In the genomic region with DNA sequence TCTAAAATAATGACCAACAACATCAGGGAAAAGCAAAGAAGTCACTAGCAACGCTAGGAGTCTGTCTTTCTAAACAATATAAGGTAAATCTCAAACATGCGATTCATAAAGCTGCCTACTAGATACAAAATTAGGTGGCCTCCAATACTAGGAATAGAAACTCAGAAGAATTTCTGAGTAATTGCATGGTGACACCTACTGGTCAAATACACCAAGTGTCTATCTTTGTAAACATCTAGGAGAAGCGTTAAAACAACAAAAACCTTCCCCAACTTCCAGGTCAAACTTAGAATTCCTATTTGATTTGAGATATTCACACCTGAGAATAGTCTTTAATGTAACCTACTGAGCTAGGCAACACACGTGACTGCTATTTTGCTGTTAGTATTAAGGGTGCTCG, we compare ENCODE assay signal across 12 mouse cellular contexts. TPM values are rescaled to one million over a fixed set of nuclear protein-coding genes. Genes with fewer than 3 reads are reported as not detected.
DNase-seq lines count a peak whose midpoint lies in the region; ATAC-seq and TF ChIP-seq lines count a peak whose summit lies in the region.
"Had no signal": no experiment of that assay in that cellular context is flagged by ENCODE, and none has a peak within 500 bp of the region (broad histone marks: within the 10 kb centered on the region; RNA-seq: fewer than 3 reads in every experiment).

No protein-coding gene starts in this region.

- no peak for ATAC-seq in forebrain, embryonic 14.5 days
- ATAC-seq in forebrain, postnatal 0 days, result peak; percentile 69; the same call in 1 of the 2 replicates

- no peaks in the 10 kb centered on the region for H3K4me1 ChIP-seq in forebrain, embryonic 14.5 days (ENCODE audit: control insufficient read depth, insufficient read depth, low read length)
- H3K4me1 ChIP-seq in forebrain, embryonic 10.5 days, result peaks cover 9% of the 10 kb centered on the region
- no peaks in the 10 kb centered on the region for H3K4me1 ChIP-seq in forebrain, postnatal 0 days (ENCODE audit: insufficient read depth)

- H3K9ac ChIP-seq in forebrain, embryonic 14.5 days (ENCODE audit: low read length), result no peak overlapping the region
- no peak overlapping the region for H3K9ac ChIP-seq in forebrain, postnatal 0 days
- H3K9ac ChIP-seq: kidney, embryonic 15.5 days had no signal

- no peak overlapping the region for H3K4me2 ChIP-seq in forebrain, embryonic 14.5 days (ENCODE audit: low read length)
- no peak overlapping the region for H3K4me2 ChIP-seq in forebrain, postnatal 0 days (ENCODE audit: low read depth)
- H3K4me2 ChIP-seq: kidney, embryonic 15.5 days had no signal

- H3K9me3 ChIP-seq in forebrain, embryonic 14.5 days (replicated peaks; ENCODE audit: control insufficient read depth, low read length), result no peaks in the 10 kb centered on the region
- no peaks in the 10 kb centered on the region for H3K9me3 ChIP-seq in forebrain, embryonic 10.5 days
- H3K9me3 ChIP-seq in forebrain, postnatal 0 days (ENCODE audit: low read length), result no peaks in the 10 kb centered on the region
- H3K9me3 ChIP-seq: kidney, embryonic 15.5 days had no signal

- intact Hi-C loops in left cerebral cortex, postnatal 25 days (cut with DNase I), result loop anchor here (1.0 to 10.0 kb wide), 5 partner anchors 206 to 817 kb away; a partner anchor contains a TSS
- intact Hi-C loops in left cerebral cortex, postnatal 36 days (cut with DNase I), result loop anchor here (1.0 to 10.0 kb wide), 2 partner anchors 327 to 510 kb away; no protein-coding TSS in a partner anchor

- 0 out of 2 replicates have a peak, but pooled peaks cover 7% of the 10 kb centered on the region for H3K36me3 ChIP-seq in forebrain, embryonic 14.5 days (ENCODE audit: control insufficient read depth, insufficient read depth, low read length)
- peaks cover 7% of the 10 kb centered on the region for H3K36me3 ChIP-seq in forebrain, embryonic 10.5 days (replicated peaks)
- H3K36me3 ChIP-seq in forebrain, postnatal 0 days (ENCODE audit: insufficient read depth), result peaks cover 5% of the 10 kb centered on the region; the same call in 1 of the 2 replicates

- DNase-seq in forebrain, embryonic 14.5 days (ENCODE audit: low spot score), result peak; percentile 87
- no peak for DNase-seq in forebrain, embryonic 10.5 days (ENCODE audit: extremely low spot score, low spot score)
- DNase-seq in left cerebral cortex, postnatal 25 days (ENCODE audit: low spot score in 2 of 2), result peak; percentile 27 to 53
- DNase-seq in left cerebral cortex, postnatal 36 days (ENCODE audit: low spot score in 2 of 2), result no peak
- DNase-seq in ES-CJ7 (ENCODE audit: low read depth, low spot score), result peak; percentile 16
- peak; percentile 78 for DNase-seq in forebrain, postnatal 0 days
- DNase-seq in right cerebral cortex, postnatal 25 days, result no peak
- no peak for DNase-seq in right cerebral cortex, postnatal 10 days (ENCODE audit: low spot score in 2 of 2)
- DNase-seq: cerebellum, adult 11-12 months; gastrocnemius, postnatal 10 days had no signal

- peak; percentile 82 for TF ChIP-seq CTCF in forebrain, postnatal 0 days (IDR thresholded peaks at IDR 0.05; ENCODE audit: low read depth)

- H3K4me3 ChIP-seq in forebrain, embryonic 14.5 days (ENCODE audit: low read depth, low read length), result no peak overlapping the region
- no peak overlapping the region for H3K4me3 ChIP-seq in forebrain, embryonic 10.5 days
- no peak overlapping the region for H3K4me3 ChIP-seq in forebrain, postnatal 0 days (ENCODE audit: low read depth, low read length)
- H3K4me3 ChIP-seq: kidney, embryonic 15.5 days had no signal

- H3K27ac ChIP-seq in forebrain, embryonic 14.5 days (ENCODE audit: low read depth, low read length), result no peak overlapping the region
- no peak overlapping the region for H3K27ac ChIP-seq in forebrain, embryonic 10.5 days
- H3K27ac ChIP-seq in forebrain, postnatal 0 days (ENCODE audit: low read depth, low read length), result no peak overlapping the region
- H3K27ac ChIP-seq: macrophage had no signal

- 41% methylated on average over 5 of the region's 5 CpGs for WGBS in forebrain, embryonic 14.5 days
- WGBS in forebrain, embryonic 10.5 days, result 45% methylated on average over 5 of the region's 5 CpGs
- 27% methylated on average over 5 of the region's 5 CpGs for WGBS in forebrain, postnatal 0 days

- no peaks in the 10 kb centered on the region for H3K27me3 ChIP-seq in forebrain, embryonic 14.5 days (replicated peaks; ENCODE audit: control insufficient read depth, insufficient read depth, low read length)
- H3K27me3 ChIP-seq in forebrain, embryonic 10.5 days (ENCODE audit: poor library complexity, severe bottlenecking), result no peaks in the 10 kb centered on the region
- H3K27me3 ChIP-seq in forebrain, postnatal 0 days (ENCODE audit: insufficient read depth, low read length), result no peaks in the 10 kb centered on the region
- H3K27me3 ChIP-seq: kidney, embryonic 15.5 days had no signal

RNA-seq across cellular contexts. Expression of a gene that starts 24.4 kb away (rescaled TPM):
- 163 and 178 TPM in 2 replicates for polyA plus RNA-seq in forebrain, embryonic 14.5 days (2014; fragmentation: Nextera tagmentation; extraction: Ambion mirVana)
- 153 and 155 TPM in 2 replicates for polyA plus RNA-seq in forebrain, embryonic 10.5 days (2016; fragmentation: Nextera tagmentation; extraction: Ambion mirVana)
- total RNA-seq in left cerebral cortex, postnatal 25 days (2021), result 10 to 100 TPM; 55.5 to 57.5 TPM
- total RNA-seq in left cerebral cortex, postnatal 36 days (2021), result 10 to 100 TPM; 49.8 to 50.2 TPM
- 60.0 and 60.9 TPM in 2 replicates for total RNA-seq in forebrain, postnatal 0 days (2014; rRNA removed)
- polyA plus RNA-seq in forebrain, postnatal 0 days (2015; fragmentation: Nextera tagmentation; extraction: Ambion mirVana), result 132 and 142 TPM in 2 replicates

Comparison
In these comparisons a context has a peak if more than half of its experiments do, and no peak if none do; other contexts are left out.
1. DNase-seq: peak in forebrain, embryonic 14.5 days (single experiment), left cerebral cortex, postnatal 25 days (2 of 2), ES-CJ7 (single experiment) and forebrain, postnatal 0 days (single experiment); none in forebrain, embryonic 10.5 days (single experiment), left cerebral cortex, postnatal 36 days (0 of 2), right cerebral cortex, postnatal 25 days (single experiment) and right cerebral cortex, postnatal 10 days (0 of 2).